Mouse (Mus musculus) E14TG2a.4 (cell line): ENCODE results near the gene Syne3.

Experiments
- H3K27me3 ChIP-seq: 2 replicates; pipeline ENCODE4 v1.6.1; 2014; ENCODE audit warnings: low read length, control low read depth; ENCODE audit not compliant: insufficient read depth
- H3K36me3 ChIP-seq: 2 replicates; pipeline ENCODE4 v1.6.1; 2014; ENCODE audit warnings: low read length, control low read depth; ENCODE audit not compliant: insufficient read depth
- H3K4me1 ChIP-seq: replicated peaks from 2 replicates; pipeline ENCODE4 v1.6.1; 2014; ENCODE audit warnings: low read depth, low read length, control low read depth
- H3K4me3 ChIP-seq: replicated peaks from 2 replicates; pipeline ENCODE4 v1.5.1; 2014; ENCODE audit warnings: mild to moderate bottlenecking, low read length
- H3K9me3 ChIP-seq: 2 replicates; pipeline ENCODE4 v1.6.1; 2014; ENCODE audit warnings: low read length, control low read depth
- CTCF ChIP-seq: conservative IDR thresholded peaks from 2 replicates; pipeline ENCODE4 v1.5.1; 2014; ENCODE audit warnings: low read length
- NANOG ChIP-seq: IDR thresholded peaks from 2 replicates; pipeline ENCODE4 v1.6.1; 2014; ENCODE audit warnings: borderline replicate concordance, low read length, mixed read lengths
- POU5F1 ChIP-seq: IDR thresholded peaks from 2 replicates; pipeline ENCODE4 v1.6.1; 2014; ENCODE audit warnings: low read length, borderline replicate concordance

Syne3 gene

DNA sequence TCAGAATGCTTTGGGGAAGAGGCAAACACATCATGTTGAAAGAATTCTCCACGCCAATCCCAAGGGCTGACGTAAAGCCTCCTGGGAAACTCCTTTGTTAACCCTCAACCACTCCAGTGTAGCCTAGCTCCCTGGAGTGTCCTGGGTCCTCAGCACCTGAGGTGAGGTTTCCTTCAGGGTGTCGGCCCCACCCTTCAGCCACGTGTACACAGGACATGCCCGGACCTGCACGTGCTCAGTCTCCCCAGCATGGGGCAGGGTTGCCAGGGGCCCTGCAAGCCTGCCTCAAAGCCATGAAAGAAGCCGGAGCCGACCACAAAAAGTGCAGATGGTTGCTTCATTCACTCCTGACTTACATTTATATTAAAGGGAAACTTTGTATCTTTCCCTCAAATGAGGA is 10.4 kb downstream of the Syne3 start:
- no peak for TF ChIP-seq POU5F1
- TF ChIP-seq CTCF = no peak
- TF ChIP-seq NANOG = no peak
- Histone ChIP-seq H3K9me3 (no peaks in the 10 kb centered on the region), H3K4me3 (no peak overlapping the region), H3K36me3 (no peaks in the 10 kb centered on the region), H3K4me1 (peaks cover 85% of the 10 kb centered on the region), H3K27me3 (peaks cover 33% of the 10 kb centered on the region)

- Histone ChIP-seq H3K4me1 (peaks cover 79% of the 10 kb centered on the region), H3K4me3 (no peak overlapping the region), H3K36me3 (no peaks in the 10 kb centered on the region), H3K27me3 (peaks cover 35% of the 10 kb centered on the region), H3K9me3 (no peaks in the 10 kb centered on the region)
- TF ChIP-seq POU5F1 = no peak
- TF ChIP-seq NANOG = no peak
- TF ChIP-seq CTCF = no peak
Measured at GRCm38 (mm10) chr12:104998541-104998940, 11.1 kb downstream of the Syne3 start.

- Histone ChIP-seq H3K4me1 (peaks cover 71% of the 10 kb centered on the region), H3K27me3 (peaks cover 35% of the 10 kb centered on the region), H3K9me3 (no peaks in the 10 kb centered on the region), H3K36me3 (no peaks in the 10 kb centered on the region), H3K4me3 (no peak overlapping the region)
- no peak for TF ChIP-seq CTCF
- no peak for TF ChIP-seq POU5F1
- TF ChIP-seq NANOG = no peak
Measured at GRCm38 (mm10) chr12:104997641-104998293, 11.8 kb downstream of the Syne3 start.

GRCm38 (mm10) chr12:104997159-104997558 is 12.4 kb downstream of the Syne3 start:
- Histone ChIP-seq H3K4me1 (peaks cover 65% of the 10 kb centered on the region), H3K27me3 (peaks cover 38% of the 10 kb centered on the region), H3K9me3 (no peaks in the 10 kb centered on the region), H3K36me3 (no peaks in the 10 kb centered on the region), H3K4me3 (no peak overlapping the region)
- TF ChIP-seq POU5F1 (no peak), CTCF (no peak), NANOG (no peak)

GRCm38 (mm10) chr12:104996012-104996728 is 13.4 kb downstream of the Syne3 start:
- H3K9me3 ChIP-seq = no peaks in the 10 kb centered on the region
- peaks cover 35% of the 10 kb centered on the region for H3K27me3 ChIP-seq
- H3K36me3 ChIP-seq = no peaks in the 10 kb centered on the region
- H3K4me1 ChIP-seq = peaks cover 55% of the 10 kb centered on the region
- H3K4me3 ChIP-seq = no peak overlapping the region
- TF ChIP-seq POU5F1 (no peak), NANOG (no peak), CTCF (no peak)

DNA sequence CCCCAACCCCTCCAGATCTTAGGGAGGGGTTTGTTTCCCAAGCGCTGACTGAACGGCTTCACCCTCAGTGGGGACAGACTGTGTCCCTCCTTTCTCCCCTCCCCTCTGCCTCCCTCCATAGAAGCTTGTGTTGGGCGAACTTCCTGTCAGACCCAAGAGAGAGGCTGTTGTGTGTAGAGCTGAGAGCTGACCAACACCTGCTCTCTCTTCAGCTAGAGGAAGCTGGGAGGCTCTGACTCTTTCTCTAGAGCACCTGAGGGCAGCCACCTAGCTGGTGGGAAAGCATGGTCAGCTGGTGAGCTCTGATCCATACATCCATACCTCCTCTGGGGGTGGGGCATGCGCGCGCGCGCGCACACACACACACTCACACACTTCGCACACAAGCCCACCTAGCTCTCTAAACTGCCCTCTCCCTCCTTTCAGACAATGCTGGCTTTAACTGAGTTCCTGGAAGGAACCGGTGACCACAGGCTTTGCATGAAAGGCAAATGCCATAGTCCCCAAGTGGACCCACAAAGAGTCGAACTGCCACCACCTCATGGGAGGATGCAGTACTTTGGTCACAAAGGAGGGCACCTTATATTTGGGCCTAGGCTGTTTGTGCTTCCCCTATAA is 14.2 kb downstream of the Syne3 start:
- Histone ChIP-seq H3K9me3 (no peaks in the 10 kb centered on the region), H3K4me3 (no peak overlapping the region), H3K27me3 (peaks cover 35% of the 10 kb centered on the region), H3K36me3 (no peaks in the 10 kb centered on the region), H3K4me1 (peaks cover 47% of the 10 kb centered on the region)
- TF ChIP-seq NANOG = no peak
- no peak for TF ChIP-seq POU5F1
- no peak for TF ChIP-seq CTCF

DNA sequence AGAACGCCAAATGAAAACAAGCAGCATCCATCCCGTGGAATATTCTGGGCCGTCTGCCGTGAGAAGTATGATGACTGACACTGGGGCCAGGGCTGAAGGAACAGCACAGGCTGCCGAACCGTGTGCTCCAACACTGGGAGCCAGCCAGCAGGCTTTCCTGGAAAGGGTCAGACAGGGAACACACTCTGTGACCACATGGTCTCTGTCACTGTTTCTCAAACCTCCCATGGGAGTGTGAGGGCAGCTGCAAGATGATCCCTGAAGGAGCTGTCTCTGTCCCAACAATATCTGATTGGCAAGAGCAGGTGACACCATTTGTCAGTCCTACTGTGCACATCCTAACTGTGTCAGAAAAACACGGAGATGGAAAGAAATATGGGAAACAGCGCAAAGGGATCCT is 16.8 kb downstream of the Syne3 start:
- no peaks in the 10 kb centered on the region for H3K36me3 ChIP-seq
- H3K9me3 ChIP-seq = no peaks in the 10 kb centered on the region
- TF ChIP-seq POU5F1 (no peak), NANOG (no peak), CTCF (no peak)
- no peak overlapping the region for H3K4me3 ChIP-seq
- H3K27me3 ChIP-seq = peaks cover 20% of the 10 kb centered on the region
- H3K4me1 ChIP-seq = peaks cover 23% of the 10 kb centered on the region

- Histone ChIP-seq H3K9me3 (no peaks in the 10 kb centered on the region), H3K4me1 (peaks cover 19% of the 10 kb centered on the region; the same call in 1 of the 2 replicates), H3K36me3 (no peaks in the 10 kb centered on the region), H3K27me3 (peaks cover 15% of the 10 kb centered on the region), H3K4me3 (no peak overlapping the region)
- TF ChIP-seq NANOG = no peak
- no peak for TF ChIP-seq CTCF
- no peak for TF ChIP-seq POU5F1
Measured at GRCm38 (mm10) chr12:104992123-104992741, 17.4 kb downstream of the Syne3 start.
